Mouse (Mus musculus): ENCODE results near the gene Fam160b1.

The Fam160b1 gene

GRCm38 (mm10) chr19:57344678-57345077 lies 15.8 kb upstream of the Fam160b1 start:
- DNase-seq (ENCODE audit: low spot score) = no peak

- DNase-seq (ENCODE audit: low spot score) = no peak
Measured at GRCm38 (mm10) chr19:57349096-57349495, 11.4 kb upstream of the Fam160b1 start.

- DNase-seq (ENCODE audit: low spot score) = no peak
Measured at GRCm38 (mm10) chr19:57352337-57352935, 8.0 kb upstream of the Fam160b1 start.

- DNase-seq (ENCODE audit: low spot score) = no peak
Measured at GRCm38 (mm10) chr19:57353228-57353627, 7.3 kb upstream of the Fam160b1 start.

- DNase-seq (ENCODE audit: low spot score) = no peak
Measured at GRCm38 (mm10) chr19:57354050-57354449, 6.4 kb upstream of the Fam160b1 start.

- no peak for DNase-seq (ENCODE audit: low spot score)
Measured at GRCm38 (mm10) chr19:57354715-57355114, 5.8 kb upstream of the Fam160b1 start.

GRCm38 (mm10) chr19:57355451-57356251 lies 4.8 kb upstream of the Fam160b1 start:
- no peak for DNase-seq (ENCODE audit: low spot score)

- DNase-seq (ENCODE audit: low spot score) = no peak
Measured at GRCm38 (mm10) chr19:57356273-57356672, 4.2 kb upstream of the Fam160b1 start.

GRCm38 (mm10) chr19:57357244-57357643 lies 3.2 kb upstream of the Fam160b1 start:
- no peak for DNase-seq (ENCODE audit: low spot score)

- DNase-seq (ENCODE audit: low spot score) = no peak
Measured at GRCm38 (mm10) chr19:57357811-57358210, 2.7 kb upstream of the Fam160b1 start.

- peak; percentile 37 for DNase-seq (ENCODE audit: low spot score)
Measured at GRCm38 (mm10) chr19:57358322-57358721, 2.2 kb upstream of the Fam160b1 start.

GRCm38 (mm10) chr19:57358836-57359598 lies 1.5 kb upstream of the Fam160b1 start:
- no peak for DNase-seq (ENCODE audit: low spot score)

GRCm38 (mm10) chr19:57359701-57360326 lies 666 bp upstream of the Fam160b1 start:
- peak; percentile 58 for DNase-seq (ENCODE audit: low spot score)

GRCm38 (mm10) chr19:57361131-57361938 lies 855 bp downstream of the Fam160b1 start:
- peak; percentile 57 for DNase-seq (ENCODE audit: low spot score)

- DNase-seq (ENCODE audit: low spot score) = peak; percentile 39
Measured at GRCm38 (mm10) chr19:57361939-57362307, 1.4 kb downstream of the Fam160b1 start.

GRCm38 (mm10) chr19:57362586-57362985 lies 2.1 kb downstream of the Fam160b1 start:
- peak; percentile 22 for DNase-seq (ENCODE audit: low spot score)

GRCm38 (mm10) chr19:57363076-57363475 lies 2.6 kb downstream of the Fam160b1 start:
- no peak for DNase-seq (ENCODE audit: low spot score)

GRCm38 (mm10) chr19:57363538-57363937 lies 3.1 kb downstream of the Fam160b1 start:
- DNase-seq (ENCODE audit: low spot score) = no peak

GRCm38 (mm10) chr19:57364942-57365673 lies 4.6 kb downstream of the Fam160b1 start:
- peak; percentile 38 for DNase-seq (ENCODE audit: low spot score)

- DNase-seq (ENCODE audit: low spot score) = no peak
Measured at GRCm38 (mm10) chr19:57366007-57366406, 5.5 kb downstream of the Fam160b1 start.

- no peak for DNase-seq (ENCODE audit: low spot score)
Measured at GRCm38 (mm10) chr19:57366626-57367025, 6.1 kb downstream of the Fam160b1 start.
